In genomic region chr19:5164380-5164779, GRCm38 (mm10) we compare ENCODE assay signal across 9 mouse cellular contexts. TPM values are rescaled to one million over a fixed set of nuclear protein-coding genes. Genes with fewer than 3 reads are reported as not detected.
DNase-seq lines count a peak whose midpoint lies in the region; ATAC-seq and TF ChIP-seq lines count a peak whose summit lies in the region.
"Had no signal": no experiment of that assay in that cellular context is flagged by ENCODE, and none has a peak within 500 bp of the region (broad histone marks: within the 10 kb centered on the region; RNA-seq: fewer than 3 reads in every experiment).

No protein-coding gene starts in this region.

- peaks cover 37% of the 10 kb centered on the region for H3K36me3 ChIP-seq in G1E (replicated peaks)
- H3K36me3 ChIP-seq in liver, embryonic 14.5 days (replicated peaks; ENCODE audit: control insufficient read depth, insufficient read depth, low read depth) = no peaks in the 10 kb centered on the region

- ATAC-seq in G1E (ENCODE audit: extremely low read depth, insufficient number of reproducible peaks, low FRiP score, poor library complexity, severe bottlenecking) = no peak
- ATAC-seq in liver, embryonic 14.5 days (ENCODE audit: insufficient read depth) = no peak

- no peaks in the 10 kb centered on the region for H3K9me3 ChIP-seq in G1E (replicated peaks)
- H3K9me3 ChIP-seq in liver, embryonic 14.5 days (ENCODE audit: control insufficient read depth, low read length) = no peaks in the 10 kb centered on the region
- H3K9me3 ChIP-seq: lung, embryonic 15.5 days had no signal

- DNase-seq in heart, postnatal 14 days = peak; percentile 9 to 42
- DNase-seq in heart, adult 9 months (ENCODE audit: low spot score in 2 of 2) = no peak
- DNase-seq in 3T3-L1 (ENCODE audit: low read depth, low spot score) (peak; percentile 55), G1E (ENCODE audit: low spot score) (no peak)
- peak in 2 of 3 experiments; percentile 17 to 19 for DNase-seq in liver, embryonic 14.5 days (ENCODE audit: low read depth in 3 of 3, low spot score in 3 of 3)
- peak; percentile 67 for DNase-seq in thymus, postnatal 4 days
- no peak for DNase-seq in urinary bladder, adult 18-20 months (ENCODE audit: low spot score in 2 of 2)
- DNase-seq in right cerebral cortex, postnatal 14 days = no peak

- no peaks in the 10 kb centered on the region for H3K27me3 ChIP-seq in G1E (ENCODE audit: insufficient read depth, low read length)
- H3K27me3 ChIP-seq in liver, embryonic 14.5 days (ENCODE audit: control insufficient read depth, insufficient read depth, low read length) = no peaks in the 10 kb centered on the region
- H3K27me3 ChIP-seq: lung, embryonic 15.5 days had no signal

- H3K27ac ChIP-seq in liver, embryonic 14.5 days = no peak overlapping the region
- H3K27ac ChIP-seq: lung, embryonic 15.5 days had no signal

- peak; percentile 43; the same call in 1 of the 2 replicates for TF ChIP-seq CTCF in G1E (IDR thresholded peaks at IDR 0.05; ENCODE audit: low read depth, low read length)
- peak; percentile 70 for TF ChIP-seq CTCF in liver, embryonic 14.5 days (IDR thresholded peaks at IDR 0.05; ENCODE audit: low read depth)

- H3K4me1 ChIP-seq in G1E (ENCODE audit: insufficient read depth, low read depth, low read length) = no peaks in the 10 kb centered on the region
- H3K4me1 ChIP-seq in liver, embryonic 14.5 days (replicated peaks; ENCODE audit: control insufficient read depth in 2 of 2, insufficient read depth in 2 of 2, low read length in 1 of 2) = peaks cover 4 to 7% of the 10 kb centered on the region in 2 experiments; a peak in 3 of 4 replicates
- H3K4me1 ChIP-seq: lung, embryonic 15.5 days had no signal

- intact Hi-C loops in heart, postnatal 14 days (cut with DNase I) = no loop called here

- no peak overlapping the region for H3K9ac ChIP-seq in liver, embryonic 14.5 days (replicated peaks)
- H3K9ac ChIP-seq: lung, embryonic 15.5 days had no signal

- H3K4me3 ChIP-seq in G1E (ENCODE audit: low read depth, low read length) = no peak overlapping the region
- H3K4me3 ChIP-seq in liver, embryonic 14.5 days (ENCODE audit: insufficient read depth in 1 of 2, low read depth in 2 of 2, low read length in 2 of 2) = no peak overlapping the region
- H3K4me3 ChIP-seq: lung, embryonic 15.5 days had no signal

- H3K4me2 ChIP-seq in liver, embryonic 14.5 days (ENCODE audit: low read depth) = no peak overlapping the region
- H3K4me2 ChIP-seq: lung, embryonic 15.5 days had no signal

- WGBS in liver, embryonic 14.5 days (ENCODE audit: insufficient replicate concordance) = 35% methylated on average over 2 of the region's 2 CpGs

- no peak for TF ChIP-seq EP300 in liver, embryonic 14.5 days (IDR thresholded peaks at IDR 0.05; ENCODE audit: low read depth)

RNA-seq across cellular contexts. Expression of gene Klc2, which starts 46.0 kb away (rescaled TPM):
- total RNA-seq in heart, postnatal 14 days (2021) = 10 to 100 TPM; 41.3 to 44.8 TPM
- total RNA-seq in G1E (2014; fragmentation: Nextera tagmentation) (6.8 and 10.7 TPM in 2 replicates), G1E (2017) (2.6 and 3.4 TPM in 2 replicates)
- 8.2 and 10.1 TPM in 2 replicates for polyA plus RNA-seq in G1E (2012)
- polyA plus RNA-seq in liver, embryonic 14.5 days (2012; rRNA removed) = 2.3 and 3.5 TPM in 2 replicates
- polyA plus RNA-seq in liver, embryonic 14.5 days (2014; fragmentation: Nextera tagmentation; extraction: Ambion mirVana) = 1.3 and 1.6 TPM in 2 replicates

RNA-seq across cellular contexts. Expression of gene Rab1b, which starts 57.5 kb away (rescaled TPM):
- 100 to 1,000 TPM; 187 to 192 TPM for total RNA-seq in heart, postnatal 14 days (2021)
- total RNA-seq in G1E (2014; fragmentation: Nextera tagmentation) = 35.9 and 47.6 TPM in 2 replicates
- 90.4 and 109 TPM in 2 replicates for total RNA-seq in G1E (2017)
- polyA plus RNA-seq in G1E (2012) = 195 and 231 TPM in 2 replicates
- polyA plus RNA-seq in liver, embryonic 14.5 days (2012; rRNA removed) = 50.6 and 58.8 TPM in 2 replicates
- polyA plus RNA-seq in liver, embryonic 14.5 days (2014; fragmentation: Nextera tagmentation; extraction: Ambion mirVana) = 76.2 and 84.8 TPM in 2 replicates

Comparison
In these comparisons a context has a peak if more than half of its experiments do, and no peak if none do; other contexts are left out.
1. DNase-seq: peak in heart, postnatal 14 days (2 of 2), 3T3-L1 (single experiment), liver, embryonic 14.5 days (2 of 3) and thymus, postnatal 4 days (single experiment); none in heart, adult 9 months (0 of 2), G1E (single experiment), urinary bladder, adult 18-20 months (0 of 2) and right cerebral cortex, postnatal 14 days (single experiment).